Mouse (Mus musculus) layer of hippocampus, postnatal 36 days (tissue): ENCODE results near the gene Wnt11. TPM values are rescaled to one million over a fixed set of nuclear protein-coding genes. Genes with fewer than 3 reads are reported as not detected.

ENCODE experiments used
- total RNA-seq, 2 experiments: library from RNA; stranded (reverse); gene quantifications; 2 replicates each; pipeline ENCODE4 v1.2.3; 2021

The Wnt11 gene
- total RNA-seq, 2 experiments from 2014 or later = 1.6 to 2.0 TPM

Other genes with a start within 250 kb of the Wnt11 start
- gene Emsy, start 178.3 kb upstream of the Wnt11 start, total RNA-seq = 10 to 100 TPM; 65.7 to 78.1 TPM
- gene Thap12, start 132.0 kb upstream of the Wnt11 start, total RNA-seq = 10 to 100 TPM; 75.9 to 77.2 TPM